Mouse (Mus musculus): ENCODE measurements around the gene Gtpbp1.

Gtpbp1 gene

DNA sequence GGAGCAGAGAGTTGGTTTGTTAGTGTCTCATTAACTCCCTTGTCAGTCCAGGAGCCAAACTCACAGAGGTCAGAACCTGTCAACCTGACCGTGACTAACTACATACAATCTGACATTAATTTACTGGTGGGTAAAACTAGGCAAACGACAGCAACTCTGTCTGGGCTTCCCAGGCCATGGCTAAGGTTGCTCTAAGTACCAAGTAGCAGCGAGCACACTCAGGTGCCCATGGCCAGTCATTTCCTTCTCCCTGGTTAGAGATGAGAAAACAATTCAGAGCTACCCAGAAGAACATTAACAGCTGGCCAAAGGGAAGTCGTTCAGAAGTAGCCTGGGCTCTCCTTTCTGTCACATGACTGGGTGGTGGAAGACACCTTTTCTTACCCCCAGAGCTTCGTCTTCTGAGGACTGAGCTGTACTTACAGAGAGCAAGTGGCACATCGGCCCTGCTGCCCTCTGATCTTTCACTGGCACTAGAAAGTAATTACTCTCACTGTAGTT lies 5.5 kb upstream of the Gtpbp1 start:
- DNase-seq (ENCODE audit: inconsistent age in 2 of 2, low spot score in 1 of 2) = peak in 1 of 2 experiments; percentile 39

- peak in 1 of 2 experiments; percentile 64 for DNase-seq (ENCODE audit: inconsistent age in 2 of 2, low spot score in 1 of 2)
These were observed 4.4 kb upstream of the Gtpbp1 start for GRCm38 (mm10) chr15:79686046-79686869.

- DNase-seq (ENCODE audit: inconsistent age in 2 of 2, low spot score in 1 of 2) = no peak
These were observed 3.5 kb upstream of the Gtpbp1 start for GRCm38 (mm10) chr15:79687175-79687574.

- peak; percentile 97 to 99 for DNase-seq (ENCODE audit: inconsistent age in 2 of 2, low spot score in 1 of 2)
These were observed 2.9 kb upstream of the Gtpbp1 start, which contains the start of gene Josd1 for GRCm38 (mm10) chr15:79687646-79688267. TSS of gene Josd1 (minus strand) at chr15:79687919.

- no peak for DNase-seq (ENCODE audit: inconsistent age in 2 of 2, low spot score in 1 of 2)
These were observed 2.2 kb upstream of the Gtpbp1 start for GRCm38 (mm10) chr15:79688268-79688956.

DNA sequence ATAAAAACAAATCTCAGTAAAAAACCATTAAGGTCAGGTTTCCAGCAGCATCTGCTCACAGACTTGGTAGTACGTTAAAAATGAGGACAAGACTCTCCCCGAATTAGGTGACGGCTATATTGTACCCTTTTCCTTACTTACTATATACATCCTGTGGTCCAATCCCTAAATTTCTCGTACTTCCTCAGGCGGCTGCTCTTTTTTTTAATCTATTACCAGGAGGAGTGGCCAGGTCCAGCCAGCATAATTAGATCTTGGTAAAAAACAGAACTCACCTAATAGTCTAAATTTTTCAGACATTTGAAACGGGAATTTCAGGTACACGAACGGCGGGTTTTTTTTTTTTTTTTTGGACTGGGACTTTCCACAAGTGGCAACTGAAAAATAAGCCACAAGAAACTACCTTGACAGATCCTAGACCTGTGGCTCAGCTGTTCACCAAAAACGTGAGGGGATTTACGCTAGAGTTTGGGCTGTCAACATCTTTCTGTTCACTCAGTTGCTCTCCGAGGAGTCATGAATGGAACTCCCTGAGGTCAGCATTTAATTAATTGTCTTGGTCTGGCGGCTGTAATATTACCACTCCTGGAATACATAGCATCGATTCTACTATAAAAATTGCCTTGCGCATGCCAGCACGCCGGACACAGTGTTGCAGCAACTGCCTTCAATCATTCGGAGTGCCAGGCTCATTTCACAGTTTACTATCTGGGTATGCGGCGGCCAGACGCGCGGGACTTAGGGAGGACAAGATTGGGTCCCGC lies 801 bp upstream of the Gtpbp1 start:
- DNase-seq (ENCODE audit: inconsistent age in 2 of 2, low spot score in 1 of 2) = no peak

DNA sequence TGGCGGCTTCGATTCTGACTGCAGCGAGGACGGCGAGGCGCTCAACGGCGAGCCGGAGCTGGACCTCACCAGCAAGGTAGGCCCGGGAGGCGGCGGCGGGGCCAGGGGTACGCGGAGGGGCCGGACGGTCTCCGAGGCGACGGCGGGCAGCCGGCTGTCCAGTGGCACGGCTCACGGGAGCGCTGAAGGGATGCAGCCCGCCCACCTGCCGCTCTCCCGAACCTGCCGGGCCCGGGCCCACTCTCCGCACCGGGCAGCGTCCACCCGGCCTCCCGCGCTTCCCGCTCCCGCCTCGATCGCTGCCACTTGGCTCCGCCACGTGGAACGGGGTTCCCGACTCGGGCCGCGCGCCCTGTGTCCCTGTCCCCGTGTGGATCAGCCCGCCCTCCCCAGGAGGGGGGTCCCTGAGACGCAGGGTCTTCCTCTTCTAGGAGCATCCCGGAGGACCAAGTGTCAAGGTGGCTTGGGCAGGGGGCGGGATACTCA lies 421 bp downstream of the Gtpbp1 start:
- peak in 1 of 2 experiments; percentile 74 for DNase-seq (ENCODE audit: inconsistent age in 2 of 2, low spot score in 1 of 2)

- DNase-seq (ENCODE audit: inconsistent age in 2 of 2, low spot score in 1 of 2) = no peak
These were observed 1.7 kb downstream of the Gtpbp1 start for GRCm38 (mm10) chr15:79692334-79692733.

DNA sequence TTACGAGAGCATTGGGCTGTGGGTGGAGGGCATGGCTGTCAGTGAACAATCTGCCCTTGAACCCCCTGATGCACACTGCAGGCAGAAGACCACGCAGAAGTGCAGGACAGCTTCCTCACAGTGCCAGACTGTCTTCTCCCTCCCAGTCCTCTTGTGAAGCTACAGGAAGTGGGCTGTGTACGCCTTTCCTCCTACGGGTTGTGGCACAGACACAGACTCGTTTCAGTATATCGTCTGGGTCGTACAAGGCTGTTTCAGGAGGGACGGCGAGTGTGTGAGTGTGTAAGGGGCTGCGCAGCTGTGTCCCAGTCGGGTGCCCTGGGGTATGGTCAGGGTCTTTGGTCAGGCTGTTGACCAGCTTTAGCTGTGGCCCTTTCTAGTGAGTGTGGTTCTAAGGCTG lies 3.1 kb downstream of the Gtpbp1 start:
- DNase-seq (ENCODE audit: inconsistent age in 2 of 2, low spot score in 1 of 2) = peak in 1 of 2 experiments; percentile 38

DNA sequence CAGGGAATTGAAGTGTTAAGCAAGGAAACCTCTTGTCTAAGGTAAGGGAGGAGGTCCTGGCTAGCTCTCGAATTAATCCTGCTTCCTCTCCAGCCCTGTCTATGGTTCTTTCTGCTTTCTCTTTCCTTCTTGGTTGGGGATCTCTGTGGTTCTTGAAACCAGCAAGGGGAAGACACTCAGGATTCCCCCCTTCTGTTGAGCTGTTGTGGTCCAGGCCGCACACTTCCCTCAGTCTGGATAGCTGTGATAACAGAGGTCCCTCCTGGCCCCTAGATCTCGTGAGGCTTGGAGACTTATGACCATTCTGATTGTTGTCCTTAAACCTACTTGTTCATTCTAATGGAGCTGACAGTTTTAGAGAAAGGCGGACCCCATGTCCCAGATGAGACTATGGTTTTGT lies 3.9 kb downstream of the Gtpbp1 start:
- DNase-seq (ENCODE audit: inconsistent age in 2 of 2, low spot score in 1 of 2) = no peak

- DNase-seq (ENCODE audit: inconsistent age in 2 of 2, low spot score in 1 of 2) = no peak
These were observed 4.9 kb downstream of the Gtpbp1 start for GRCm38 (mm10) chr15:79695516-79695915.

- no peak for DNase-seq (ENCODE audit: inconsistent age in 2 of 2, low spot score in 1 of 2)
These were observed 5.9 kb downstream of the Gtpbp1 start for GRCm38 (mm10) chr15:79696508-79696907.

- peak in 1 of 2 experiments; percentile 38 for DNase-seq (ENCODE audit: inconsistent age in 2 of 2, low spot score in 1 of 2)
These were observed 6.4 kb downstream of the Gtpbp1 start for GRCm38 (mm10) chr15:79697011-79697410.

- no peak for DNase-seq (ENCODE audit: inconsistent age in 2 of 2, low spot score in 1 of 2)
These were observed 7.0 kb downstream of the Gtpbp1 start for GRCm38 (mm10) chr15:79697558-79698187.

DNA sequence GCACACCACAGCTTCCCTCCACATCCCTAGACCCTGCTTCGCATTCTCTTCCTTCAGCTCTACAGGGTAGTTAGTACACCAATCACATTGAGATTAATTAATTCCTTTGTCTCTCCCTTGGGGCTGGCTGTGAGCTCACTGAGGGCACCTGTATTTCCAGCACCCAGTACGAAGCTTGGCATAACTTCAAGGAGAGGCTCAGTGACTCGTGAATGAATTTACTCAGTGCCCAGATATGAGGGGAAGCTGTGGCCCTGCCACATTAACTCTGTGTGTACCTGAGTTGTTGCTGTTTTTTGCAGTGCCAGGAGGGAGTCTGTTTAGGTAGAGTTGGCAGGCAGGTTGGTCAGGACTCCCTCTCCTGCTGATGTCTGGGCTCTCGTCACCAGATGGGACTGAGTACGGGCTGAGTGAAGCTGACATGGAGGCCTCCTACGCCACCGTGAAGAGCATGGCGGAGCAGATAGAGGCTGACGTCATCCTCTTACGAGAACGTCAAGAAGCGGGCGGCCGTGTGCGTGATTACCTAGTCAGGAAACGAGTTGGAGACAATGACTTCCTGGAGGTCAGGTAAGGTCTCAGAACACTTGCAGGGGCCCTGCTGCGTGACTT lies 16.1 kb downstream of the Gtpbp1 start:
- DNase-seq (ENCODE audit: inconsistent age in 2 of 2, low spot score in 1 of 2) = no peak

- DNase-seq (ENCODE audit: inconsistent age in 2 of 2, low spot score in 1 of 2) = no peak
These were observed 17.7 kb downstream of the Gtpbp1 start for GRCm38 (mm10) chr15:79708229-79708822.

GRCm38 (mm10) chr15:79715646-79716045 lies 25.0 kb downstream of the Gtpbp1 start:
- DNase-seq (ENCODE audit: inconsistent age in 2 of 2, low spot score in 1 of 2) = no peak

- DNase-seq (ENCODE audit: inconsistent age in 2 of 2, low spot score in 1 of 2) = no peak
These were observed 26.1 kb downstream of the Gtpbp1 start for GRCm38 (mm10) chr15:79716710-79717109.

GRCm38 (mm10) chr15:79720267-79720666 lies 29.6 kb downstream of the Gtpbp1 start:
- DNase-seq (ENCODE audit: inconsistent age in 2 of 2, low spot score in 1 of 2) = no peak
